Mouse (Mus musculus) MN1 (cell line): ENCODE data around the gene Ccdc85c.

Experiments
- DNase-seq: peaks from one replicate; pipeline ENCODE4 v3.0.0-alpha.2; 2016; ENCODE audit warnings: low spot score

Ccdc85c gene

GRCm38 (mm10) chr12:108267653-108268052 is 7.6 kb downstream of the Ccdc85c start:
- DNase-seq, result no peak

GRCm38 (mm10) chr12:108265831-108266619 is 9.2 kb downstream of the Ccdc85c start:
- no peak for DNase-seq

GRCm38 (mm10) chr12:108264918-108265317 is 10.3 kb downstream of the Ccdc85c start:
- DNase-seq, result no peak

- no peak for DNase-seq
Measured at GRCm38 (mm10) chr12:108260950-108261349, 14.3 kb downstream of the Ccdc85c start.

GRCm38 (mm10) chr12:108259322-108260049 is 15.7 kb downstream of the Ccdc85c start:
- DNase-seq, result no peak

- DNase-seq, result peak; percentile 55
Measured at GRCm38 (mm10) chr12:108256734-108257133, 18.5 kb downstream of the Ccdc85c start.

- no peak for DNase-seq
Measured at GRCm38 (mm10) chr12:108255960-108256359, 19.3 kb downstream of the Ccdc85c start.

GRCm38 (mm10) chr12:108255511-108255919 is 19.7 kb downstream of the Ccdc85c start:
- peak; percentile 41 for DNase-seq

GRCm38 (mm10) chr12:108253042-108253441 is 22.2 kb downstream of the Ccdc85c start:
- no peak for DNase-seq

GRCm38 (mm10) chr12:108251825-108252542 is 23.2 kb downstream of the Ccdc85c start:
- no peak for DNase-seq

- no peak for DNase-seq
Measured at GRCm38 (mm10) chr12:108251034-108251792, 24.0 kb downstream of the Ccdc85c start.

- DNase-seq, result peak; percentile 87
Measured at GRCm38 (mm10) chr12:108249522-108249921, 25.7 kb downstream of the Ccdc85c start.

GRCm38 (mm10) chr12:108249019-108249418 is 26.2 kb downstream of the Ccdc85c start:
- DNase-seq, result no peak

GRCm38 (mm10) chr12:108246759-108247500 is 28.3 kb downstream of the Ccdc85c start:
- no peak for DNase-seq

GRCm38 (mm10) chr12:108245579-108245978 is 29.6 kb downstream of the Ccdc85c start:
- DNase-seq, result no peak

- DNase-seq, result peak; percentile 69
Measured at GRCm38 (mm10) chr12:108244778-108245177, 30.4 kb downstream of the Ccdc85c start.

GRCm38 (mm10) chr12:108242243-108242745 is 32.9 kb downstream of the Ccdc85c start:
- DNase-seq, result no peak

GRCm38 (mm10) chr12:108241626-108242025 is 33.6 kb downstream of the Ccdc85c start:
- peak; percentile 63 for DNase-seq

- DNase-seq, result peak; percentile 72
Measured at GRCm38 (mm10) chr12:108240953-108241588, 34.2 kb downstream of the Ccdc85c start.

GRCm38 (mm10) chr12:108240401-108240890 is 34.8 kb downstream of the Ccdc85c start:
- DNase-seq, result no peak
